Mouse (Mus musculus): Measurements from ENCODE around the gene Zfp619.

- TF ChIP-seq CTCF (IDR thresholded peaks at IDR 0.05; ENCODE audit: control insufficient read depth, insufficient read depth, low read length) (no peak), POLR2A (IDR thresholded peaks at IDR 0.05; ENCODE audit: borderline replicate concordance, control insufficient read depth, low read depth, low read length) (no peak)
Observed at GRCm38 (mm10) chr7:39543151-39543550, 25.6 kb downstream of the Zfp619 start.

All from bone marrow, adult 2 months (tissue).